Mouse (Mus musculus) intestine, postnatal 0 days (tissue): ENCODE measurements around the gene Mtx1. TPM values are rescaled to one million over a fixed set of nuclear protein-coding genes. Genes with fewer than 3 reads are reported as not detected.

ENCODE experiments used
- ATAC-seq: fragments of 200-750 bp; cut with Nextera tagmentation; 2 replicates; pipeline ENCODE4 v1.8.0; 2017; ENCODE audit warnings: mild to moderate bottlenecking, moderate TSS enrichment, moderate library complexity
- H3K27ac ChIP-seq: fragments of 300-500 bp; sonication (generic); 2 replicates; pipeline ENCODE4 v1.5.1; 2014; ENCODE audit warnings: mild to moderate bottlenecking, low read depth, low read length, moderate library complexity
- H3K27me3 ChIP-seq: fragments of 300-500 bp; sonication (generic); replicated peaks from 2 replicates; pipeline ENCODE4 v1.6.1; 2014; ENCODE audit warnings: low read length, mixed read lengths; ENCODE audit not compliant: control insufficient read depth, insufficient read depth
- H3K36me3 ChIP-seq: fragments of 300-500 bp; sonication (generic); 2 replicates; pipeline ENCODE4 v1.6.1; 2014; ENCODE audit warnings: mild to moderate bottlenecking, moderate library complexity; ENCODE audit not compliant: control insufficient read depth, insufficient read depth
- H3K4me1 ChIP-seq: fragments of 300-500 bp; sonication (generic); replicated peaks from 2 replicates; pipeline ENCODE4 v1.6.1; 2014; ENCODE audit warnings: antibody characterized with exemption, low read length, mixed read lengths; ENCODE audit not compliant: control insufficient read depth, insufficient read depth
- H3K4me2 ChIP-seq: fragments of 300-500 bp; sonication (generic); replicated peaks from 2 replicates; pipeline ENCODE4 v1.6.1; 2014; ENCODE audit warnings: low read depth, mild to moderate bottlenecking, moderate library complexity
- H3K4me3 ChIP-seq: fragments of 300-500 bp; sonication (generic); 2 replicates; pipeline ENCODE4 v1.5.1; 2014; ENCODE audit warnings: low read depth, low read length
- H3K9ac ChIP-seq: fragments of 300-500 bp; sonication (generic); 2 replicates; pipeline ENCODE4 v1.6.1; 2014; ENCODE audit warnings: mild to moderate bottlenecking, low read depth, low read length
- H3K9me3 ChIP-seq: fragments of 300-500 bp; sonication (generic); 2 replicates; pipeline ENCODE4 v1.6.1; 2016; ENCODE audit warnings: mixed run types; ENCODE audit not compliant: control insufficient read depth
- CTCF ChIP-seq: sonication (generic); IDR thresholded peaks from 2 replicates; pipeline ENCODE4 v1.5.1; 2016; ENCODE audit warnings: low read depth, mild to moderate bottlenecking, control low read depth, antibody characterized with exemption, moderate library complexity
- WGBS: fragments of 180-500 bp; shearing (Covaris S2); extraction: QIAGEN DNeasy Blood & Tissue Kit; methylation state at CpG from one replicate; pipeline ENCODE4 v1.1.7; 2014; 5-methylcytosine and 5-hydroxymethylcytosine counted together
- polyA plus RNA-seq: library from polyadenylated mRNA; unstranded; fragments of >200 nt; fragmentation: Nextera tagmentation; extraction: Ambion mirVana; gene quantifications from 2 replicates; pipeline ENCODE4 v1.2.1, GENCODE M21; 2015

The Mtx1 gene
- polyA plus RNA-seq, 1 experiment from 2014 or later: 145 TPM

DNA sequence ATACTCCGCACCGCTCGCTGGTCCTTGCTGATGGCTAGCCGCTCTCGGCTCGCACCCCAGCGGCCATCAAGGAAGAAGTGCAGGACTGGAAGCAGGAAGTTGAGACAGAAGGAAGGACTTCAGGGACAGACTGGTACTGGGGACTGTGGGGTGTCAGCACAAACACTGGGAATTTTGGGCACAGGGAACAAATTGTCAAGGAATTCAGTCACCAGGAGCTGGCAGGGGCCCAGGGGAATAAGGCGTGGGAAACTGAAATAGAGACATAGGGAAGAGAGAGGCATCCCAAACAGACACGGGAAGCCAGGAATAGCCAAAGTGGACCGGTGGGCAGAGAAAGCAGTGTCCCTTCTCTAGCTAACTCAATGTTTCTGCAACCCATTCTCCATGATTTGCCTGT, 9.6 kb upstream of the Mtx1 start:
- Histone ChIP-seq H3K4me2 (no peak overlapping the region), H3K27me3 (no peaks in the 10 kb centered on the region), H3K4me1 (0 out of 2 replicates have a peak, but pooled peaks cover 3% of the 10 kb centered on the region), H3K36me3 (no peaks in the 10 kb centered on the region; the same call in 1 of the 2 replicates), H3K27ac (no peak overlapping the region), H3K9me3 (no peaks in the 10 kb centered on the region), H3K9ac (no peak overlapping the region), H3K4me3 (no peak overlapping the region)
- no peak for ATAC-seq
- WGBS: 89% methylated on average over 10 of the region's 10 CpGs
- TF ChIP-seq CTCF: no peak

DNA sequence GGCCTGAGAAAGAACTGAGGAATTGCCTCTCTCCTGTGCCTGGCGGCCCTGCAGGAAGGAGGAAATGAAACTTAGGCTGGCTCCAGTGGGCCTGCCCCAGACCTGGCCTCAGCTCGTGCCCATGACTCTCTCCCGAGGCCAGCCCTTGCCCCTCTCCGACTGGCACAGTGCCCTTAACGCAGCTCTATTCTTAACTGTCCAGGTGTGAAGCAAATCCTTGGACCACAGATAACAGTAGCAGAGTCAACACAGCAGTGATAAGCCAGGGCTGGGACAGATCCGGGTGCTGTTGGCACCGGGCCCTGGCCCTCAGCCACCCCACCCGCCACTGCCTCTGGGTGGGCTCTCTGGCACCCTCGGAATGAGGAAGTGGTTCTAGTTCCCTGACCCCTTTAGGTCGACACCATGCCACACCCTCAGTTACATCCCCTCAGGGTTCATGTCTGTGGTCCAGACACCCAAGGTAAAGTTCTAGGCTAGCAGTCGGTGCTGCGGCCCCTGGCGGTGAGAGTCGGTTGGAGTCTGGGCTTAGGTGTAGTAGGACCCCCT, 6.7 kb upstream of the Mtx1 start:
- Histone ChIP-seq H3K27me3 (no peaks in the 10 kb centered on the region), H3K4me3 (no peak overlapping the region), H3K4me1 (0 out of 2 replicates have a peak, but pooled peaks cover 3% of the 10 kb centered on the region), H3K9ac (no peak overlapping the region), H3K9me3 (no peaks in the 10 kb centered on the region), H3K27ac (peak overlapping the region; percentile 16; the same call in 1 of the 2 replicates), H3K36me3 (no peaks in the 10 kb centered on the region; the same call in 1 of the 2 replicates), H3K4me2 (no peak overlapping the region)
- TF ChIP-seq CTCF: no peak
- 37% methylated on average over 13 of the region's 14 CpGs for WGBS
- ATAC-seq: peak; percentile 75

DNA sequence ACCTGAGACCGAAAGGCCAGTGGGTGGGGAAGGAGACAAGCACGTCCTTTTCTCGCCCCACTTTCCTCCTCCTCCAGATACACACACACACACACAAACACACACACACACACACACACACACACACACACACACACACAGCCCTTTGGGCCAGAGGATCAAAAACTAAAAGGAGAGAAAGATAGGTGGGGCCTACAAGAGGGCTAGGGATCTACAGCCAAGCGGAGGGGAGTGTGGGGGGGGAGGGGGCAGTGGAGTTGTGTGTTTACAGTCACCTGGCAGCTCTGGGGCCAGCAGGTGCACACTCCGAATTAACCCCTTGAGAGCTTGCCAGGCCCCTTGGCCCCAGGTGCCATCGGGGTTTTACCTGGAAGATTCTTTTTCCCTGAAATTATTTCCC, 5.7 kb upstream of the Mtx1 start:
- Histone ChIP-seq H3K27ac (no peak overlapping the region), H3K9ac (no peak overlapping the region), H3K4me1 (peaks cover 3% of the 10 kb centered on the region; the same call in 1 of the 2 replicates), H3K27me3 (no peaks in the 10 kb centered on the region), H3K4me3 (no peak overlapping the region), H3K9me3 (no peaks in the 10 kb centered on the region), H3K36me3 (no peaks in the 10 kb centered on the region), H3K4me2 (no peak overlapping the region)
- no peak for TF ChIP-seq CTCF
- ATAC-seq: no peak
- 34% methylated on average over 6 of the region's 6 CpGs for WGBS

DNA sequence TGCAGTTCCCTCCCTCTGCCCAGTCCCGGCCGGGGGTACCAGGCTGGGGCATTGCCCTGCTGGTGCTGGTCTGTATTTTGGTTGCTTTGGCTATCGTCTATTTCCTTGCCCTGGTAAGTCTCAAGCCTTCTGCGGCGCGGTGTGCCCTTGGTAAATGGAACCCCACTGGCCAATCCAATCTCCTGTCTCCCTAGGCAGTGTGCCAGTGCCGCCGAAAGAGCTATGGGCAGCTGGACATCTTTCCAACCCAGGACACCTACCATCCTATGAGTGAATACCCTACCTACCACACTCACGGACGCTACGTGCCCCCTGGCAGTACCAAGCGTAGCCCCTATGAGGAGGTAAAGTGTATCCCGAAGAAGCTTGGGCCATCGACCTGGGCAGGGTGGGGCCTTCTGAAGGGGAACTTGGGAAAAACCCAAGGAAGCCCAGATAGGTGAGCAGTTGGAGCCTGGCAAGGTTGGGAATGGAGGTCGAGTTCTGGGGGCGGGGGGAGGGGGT, 4.9 kb upstream of the Mtx1 start:
- Histone ChIP-seq H3K4me1 (peaks cover 3% of the 10 kb centered on the region; the same call in 1 of the 2 replicates), H3K4me2 (no peak overlapping the region), H3K36me3 (no peaks in the 10 kb centered on the region), H3K27ac (no peak overlapping the region), H3K9me3 (no peaks in the 10 kb centered on the region), H3K27me3 (no peaks in the 10 kb centered on the region), H3K4me3 (no peak overlapping the region), H3K9ac (no peak overlapping the region)
- WGBS: 74% methylated on average over 16 of the region's 16 CpGs
- ATAC-seq: no peak
- no peak for TF ChIP-seq CTCF

DNA sequence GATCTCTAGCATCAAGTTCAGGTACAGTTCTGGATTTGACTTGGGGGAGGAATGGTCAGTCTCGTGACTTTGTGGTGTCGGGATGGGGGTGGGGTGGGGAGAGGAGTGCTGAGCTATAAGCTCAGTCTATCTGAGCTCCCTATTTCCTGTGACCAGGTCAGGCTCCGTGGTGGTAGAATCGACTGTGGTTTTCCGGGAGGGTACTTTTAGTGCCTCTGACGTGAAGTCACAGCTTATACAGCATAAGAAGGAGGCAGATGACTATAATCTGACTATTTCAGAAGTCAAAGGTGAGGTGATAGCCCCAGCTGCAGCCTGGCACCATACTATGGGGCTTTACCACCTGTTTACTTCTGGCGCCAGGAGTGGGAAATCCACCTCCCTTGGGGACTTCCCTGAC, 4.5 kb upstream of the Mtx1 start:
- no peak overlapping the region for H3K4me2 ChIP-seq
- no peak for TF ChIP-seq CTCF
- H3K36me3 ChIP-seq: no peaks in the 10 kb centered on the region
- peaks cover 7% of the 10 kb centered on the region; the same call in 1 of the 2 replicates for H3K4me1 ChIP-seq
- ATAC-seq: no peak
- no peak overlapping the region for H3K27ac ChIP-seq
- 64% methylated on average over 7 of the region's 7 CpGs for WGBS
- no peak overlapping the region for H3K9ac ChIP-seq
- H3K4me3 ChIP-seq: no peak overlapping the region
- H3K27me3 ChIP-seq: no peaks in the 10 kb centered on the region
- H3K9me3 ChIP-seq: no peaks in the 10 kb centered on the region

DNA sequence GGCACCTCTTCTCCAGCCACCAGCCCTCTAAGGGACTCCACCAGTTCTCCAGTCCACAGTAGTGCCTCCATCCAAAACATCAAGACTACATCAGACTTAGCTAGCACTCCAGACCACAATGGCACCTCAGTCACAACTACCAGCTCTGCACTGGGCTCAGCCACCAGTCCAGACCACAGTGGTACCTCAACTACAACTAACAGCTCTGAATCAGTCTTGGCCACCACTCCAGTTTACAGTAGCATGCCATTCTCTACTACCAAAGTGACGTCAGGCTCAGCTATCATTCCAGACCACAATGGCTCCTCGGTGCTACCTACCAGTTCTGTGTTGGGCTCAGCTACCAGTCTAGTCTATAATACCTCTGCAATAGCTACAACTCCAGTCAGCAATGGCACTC, 3.7 kb upstream of the Mtx1 start:
- WGBS: 86% methylated on average over 2 of the region's 2 CpGs
- Histone ChIP-seq H3K36me3 (no peaks in the 10 kb centered on the region), H3K4me1 (peaks cover 7% of the 10 kb centered on the region; the same call in 1 of the 2 replicates), H3K27ac (no peak overlapping the region), H3K27me3 (no peaks in the 10 kb centered on the region), H3K9ac (no peak overlapping the region), H3K4me3 (no peak overlapping the region), H3K4me2 (no peak overlapping the region), H3K9me3 (no peaks in the 10 kb centered on the region)
- no peak for TF ChIP-seq CTCF
- ATAC-seq: no peak
